Mouse (Mus musculus) megakaryocyte, adult 5-6 weeks (primary cell): Measurements from ENCODE around the gene Zfp334. TPM values are rescaled to one million over a fixed set of nuclear protein-coding genes. Genes with fewer than 3 reads are reported as not detected.

Experiments used
- ATAC-seq: 2 replicates; pipeline ENCODE4 v1.8.0; 2016; ENCODE audit warnings: mild to moderate bottlenecking, inconsistent platforms; ENCODE audit not compliant: poor library complexity, severe bottlenecking
- total RNA-seq, 2 experiments: library from RNA; stranded (forward) in 1 of 2; stranded (reverse) in 1 of 2; fragments of 153-499, 151-499 nt in 1 of 2; fragments of 221-1000, 200-1000 nt in 1 of 2; gene quantifications; 2 replicates each; pipeline versions ENCODE4 v1.2.3 to v1.2.4; 2015 to 2017

The Zfp334 gene
- total RNA-seq, 2 experiments from 2014 or later: not detected

GRCm38 (mm10) chr2:165380050-165380449 is 8.0 kb downstream of the Zfp334 start:
- no peak for ATAC-seq

GRCm38 (mm10) chr2:165376001-165376400 is 12.1 kb downstream of the Zfp334 start:
- no peak for ATAC-seq

DNA sequence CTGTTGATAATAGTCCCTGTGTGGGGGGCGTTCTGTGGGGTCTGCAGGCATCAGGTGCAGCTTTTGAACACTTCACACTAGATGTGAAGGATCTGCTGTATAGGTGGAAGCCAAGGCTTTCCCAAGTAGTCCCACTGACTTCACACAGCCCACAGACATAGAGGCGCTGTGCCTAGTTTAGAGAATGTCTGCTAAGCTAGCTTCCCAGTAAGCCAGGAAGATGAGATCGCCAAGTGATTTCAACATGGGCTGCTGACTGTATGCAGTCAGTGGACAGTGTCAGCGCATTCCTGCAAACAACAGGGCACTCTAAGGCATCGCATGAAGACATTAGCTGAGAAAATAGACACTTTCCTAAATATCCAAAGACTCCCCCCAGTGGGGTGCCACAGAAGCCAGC is 12.6 kb downstream of the Zfp334 start:
- ATAC-seq: no peak

- ATAC-seq: no peak
Observed at GRCm38 (mm10) chr2:165371066-165371465, 17.0 kb downstream of the Zfp334 start.

DNA sequence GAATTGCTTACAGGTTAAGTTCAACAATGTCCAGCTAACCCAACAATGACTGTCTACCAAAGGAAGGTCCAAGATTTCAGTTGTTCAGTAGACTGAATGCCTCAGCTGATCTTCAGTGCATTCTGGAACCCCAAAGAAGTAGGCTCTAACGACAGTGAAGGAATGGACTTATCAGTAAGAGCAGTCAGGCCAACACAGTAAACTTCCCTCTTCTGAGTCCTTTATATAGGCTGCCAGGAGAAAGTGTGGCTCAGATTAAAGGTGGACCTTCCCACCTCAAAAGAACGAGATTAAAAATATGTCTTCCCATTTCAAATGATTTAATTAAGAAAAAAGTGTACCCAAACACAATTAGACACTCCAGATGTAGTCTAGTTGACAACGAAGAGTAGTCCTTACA is 17.7 kb downstream of the Zfp334 start:
- no peak for ATAC-seq

GRCm38 (mm10) chr2:165368496-165368895 is 19.6 kb downstream of the Zfp334 start, which contains the start of gene Zfp663:
Zfp663 (minus strand) TSS chr2:165368729.
- ATAC-seq: no peak

GRCm38 (mm10) chr2:165367868-165368439 is 20.1 kb downstream of the Zfp334 start:
- ATAC-seq: no peak

DNA sequence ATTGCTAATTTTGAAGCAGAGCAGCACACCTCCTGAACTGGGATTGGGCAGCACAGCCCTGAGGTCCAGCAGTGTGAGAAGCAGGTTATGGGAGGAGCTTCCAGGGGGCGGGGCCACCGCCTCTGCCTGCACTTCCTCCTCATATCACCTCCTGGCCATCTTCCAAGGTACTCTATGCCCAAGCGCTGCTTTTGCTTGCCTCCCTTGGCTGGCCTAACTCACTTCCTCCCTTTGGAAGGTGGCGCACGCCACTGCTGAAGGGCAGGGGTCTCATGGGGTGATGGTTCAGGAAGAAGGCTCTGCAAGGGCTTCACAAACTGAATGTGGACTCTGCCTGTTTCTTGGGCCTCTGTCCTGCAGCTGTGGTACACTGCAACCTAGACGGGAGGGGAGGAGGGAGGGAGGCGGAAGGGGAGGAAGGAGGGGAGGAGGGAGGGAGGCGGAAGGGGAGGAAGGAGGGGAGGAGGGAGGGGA is 21.0 kb downstream of the Zfp334 start:
- ATAC-seq: peak; percentile 56

GRCm38 (mm10) chr2:165364334-165365091 is 23.5 kb downstream of the Zfp334 start:
- ATAC-seq: peak; percentile 63

DNA sequence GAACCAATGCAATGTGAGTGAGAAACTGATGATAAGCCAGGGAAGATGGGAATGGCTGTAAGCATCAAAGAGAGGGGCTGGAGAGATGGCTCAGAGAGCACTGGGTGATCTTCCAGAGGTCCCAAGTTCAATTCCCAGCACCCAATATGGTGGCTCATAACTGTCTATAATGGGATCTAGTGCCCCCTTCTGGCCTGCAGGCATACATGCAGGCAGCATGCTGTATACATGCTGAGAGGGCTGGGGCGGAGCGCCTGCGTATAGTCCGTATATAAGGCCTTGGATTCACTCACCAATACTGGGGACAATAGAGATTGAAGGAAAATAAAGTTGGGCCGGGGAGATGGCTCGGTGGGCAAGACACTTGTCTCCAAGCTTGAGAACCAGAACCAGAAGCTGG is 24.8 kb downstream of the Zfp334 start:
- no peak for ATAC-seq

DNA sequence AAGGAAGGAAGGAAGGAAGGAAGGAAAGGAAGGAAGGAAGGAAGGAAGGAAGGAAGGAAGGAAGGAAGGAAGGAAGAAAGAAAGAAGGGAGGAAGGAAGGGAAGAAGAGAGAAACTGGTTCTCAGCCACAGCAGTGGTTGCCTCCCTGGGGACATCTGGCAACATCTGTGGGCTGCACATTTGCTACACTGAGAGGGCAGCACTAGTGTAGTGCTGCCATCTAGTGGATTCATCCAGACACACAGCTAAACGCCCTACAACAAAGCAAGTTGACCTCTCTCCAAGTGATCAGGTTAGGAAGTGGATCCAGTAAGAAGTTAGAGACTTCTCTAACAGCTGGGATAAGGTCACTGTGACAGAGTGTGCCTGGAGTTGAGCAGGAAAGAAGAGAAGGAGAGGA is 27.2 kb downstream of the Zfp334 start:
- ATAC-seq: peak; percentile 78

- ATAC-seq: no peak
Observed at GRCm38 (mm10) chr2:165351828-165352513, 36.1 kb downstream of the Zfp334 start.

- ATAC-seq: 0 out of 2 replicates have a peak, but pooled peaks have one; percentile 33
Observed at GRCm38 (mm10) chr2:165349466-165349865, 38.6 kb downstream of the Zfp334 start.

DNA sequence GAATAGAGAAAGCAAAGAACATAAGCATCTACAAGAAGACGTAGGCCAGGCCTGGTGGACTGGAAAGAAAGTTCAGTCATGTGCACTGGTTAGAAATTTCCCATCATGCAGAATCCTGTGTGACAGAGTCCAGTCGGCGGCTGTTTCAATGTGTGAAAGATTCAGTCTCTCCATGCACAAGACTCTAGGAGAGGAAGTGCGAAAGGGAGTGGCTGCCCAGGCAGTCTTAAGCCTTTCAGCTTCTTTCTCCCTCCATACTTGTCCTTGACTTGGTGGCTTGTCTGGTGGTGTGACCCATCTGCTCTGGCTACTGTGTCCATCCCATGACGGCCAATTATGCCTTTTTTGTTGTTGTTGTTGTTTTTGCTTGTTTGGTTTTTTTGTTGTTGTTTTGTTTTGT is 41.9 kb downstream of the Zfp334 start:
- ATAC-seq: peak; percentile 72

DNA sequence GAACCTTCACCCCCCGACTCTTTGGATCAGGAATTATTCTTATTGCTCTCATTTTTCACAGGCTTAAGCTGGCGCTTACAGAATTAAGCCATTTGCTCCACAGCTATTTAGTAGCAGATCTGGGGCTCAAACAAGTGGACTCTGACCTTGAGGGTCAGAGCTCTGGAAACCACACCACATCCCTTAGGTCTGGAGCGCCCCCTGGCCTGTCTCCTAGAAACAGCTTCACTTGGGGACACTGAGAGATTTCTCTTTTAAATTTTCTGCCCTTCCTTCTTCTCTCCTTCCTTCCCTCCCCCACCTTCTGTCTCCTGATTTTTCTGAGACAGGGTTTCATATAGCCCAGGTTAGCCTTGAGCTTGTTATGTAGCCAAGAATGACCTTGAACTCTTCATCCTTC is 50.9 kb downstream of the Zfp334 start:
- peak; percentile 47; the same call in 1 of the 2 replicates for ATAC-seq

DNA sequence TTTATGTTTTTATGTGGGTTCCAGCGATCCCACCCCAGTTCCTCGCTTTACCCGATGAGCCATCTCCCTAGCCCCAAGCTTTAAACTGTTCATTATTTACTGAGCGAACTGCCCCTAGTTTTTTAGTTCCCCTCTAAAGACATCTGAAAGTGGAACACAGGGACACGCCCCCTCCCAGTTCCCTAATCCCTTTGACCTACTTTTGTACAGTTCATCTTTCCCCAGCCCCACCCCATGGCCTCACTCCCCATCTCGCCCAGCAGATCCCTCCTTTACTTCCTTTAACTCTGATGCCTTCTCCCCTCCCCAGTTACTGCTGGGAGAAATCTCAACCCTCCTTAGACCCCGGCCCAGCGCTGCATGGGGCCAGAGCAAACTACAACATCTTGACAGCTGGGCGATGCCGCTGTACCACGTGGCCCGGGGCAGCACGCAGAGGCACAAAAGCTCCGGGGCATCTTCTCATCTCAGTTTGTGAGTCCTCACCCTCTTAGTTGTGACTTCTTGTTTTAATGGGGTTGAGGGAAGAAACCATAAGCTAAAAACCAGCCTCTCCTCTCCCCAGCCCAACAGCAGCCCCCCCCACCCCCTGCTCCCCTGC is 55.3 kb downstream of the Zfp334 start:
- peak; percentile 82 for ATAC-seq

GRCm38 (mm10) chr2:165329703-165330102 is 58.4 kb downstream of the Zfp334 start:
- ATAC-seq: peak; percentile 25

DNA sequence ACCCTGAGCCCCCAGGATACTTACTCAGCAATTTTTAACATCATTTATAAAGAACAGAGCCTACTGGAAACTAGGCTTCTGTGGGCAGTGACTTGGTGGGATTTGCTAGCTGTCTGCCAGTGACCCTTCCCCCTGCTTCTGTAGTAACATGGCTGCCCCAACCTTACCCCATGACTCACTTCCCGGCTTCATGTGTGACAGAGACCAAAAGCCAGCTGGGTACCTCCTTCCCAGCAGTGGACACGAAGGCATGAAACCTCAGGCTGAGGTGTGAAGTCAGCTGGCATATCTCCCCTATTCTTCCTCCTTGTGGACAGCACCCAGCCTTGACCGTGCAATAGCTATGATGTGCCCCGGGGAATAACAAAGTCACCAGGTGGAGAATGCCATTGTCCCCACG is 59.3 kb downstream of the Zfp334 start:
- no peak for ATAC-seq

DNA sequence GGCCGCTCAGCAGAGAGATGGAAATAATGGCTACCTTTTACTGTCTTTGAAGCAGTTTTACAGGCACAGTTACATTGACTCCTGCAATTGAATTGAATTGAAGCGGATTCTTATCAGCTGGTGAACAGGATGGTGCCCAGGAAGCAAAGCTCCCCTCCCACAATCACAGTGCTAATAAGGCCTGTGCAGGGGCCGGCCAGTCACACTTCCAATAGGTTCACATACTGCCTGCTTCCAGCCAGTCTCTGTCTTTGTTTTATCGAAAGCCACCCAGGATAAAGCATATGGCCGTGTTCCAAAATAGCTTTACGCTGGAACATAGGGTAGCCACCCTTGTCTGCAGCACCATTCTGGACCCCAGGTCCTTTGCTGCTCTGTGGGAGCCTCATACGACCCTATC is 60.7 kb downstream of the Zfp334 start:
- no peak for ATAC-seq

GRCm38 (mm10) chr2:165326304-165327190 is 61.5 kb downstream of the Zfp334 start, which contains the start of gene Elmo2:
Elmo2 (minus strand) TSS chr2:165326479.
- peak; percentile 85 for ATAC-seq
